In the genomic region with DNA sequence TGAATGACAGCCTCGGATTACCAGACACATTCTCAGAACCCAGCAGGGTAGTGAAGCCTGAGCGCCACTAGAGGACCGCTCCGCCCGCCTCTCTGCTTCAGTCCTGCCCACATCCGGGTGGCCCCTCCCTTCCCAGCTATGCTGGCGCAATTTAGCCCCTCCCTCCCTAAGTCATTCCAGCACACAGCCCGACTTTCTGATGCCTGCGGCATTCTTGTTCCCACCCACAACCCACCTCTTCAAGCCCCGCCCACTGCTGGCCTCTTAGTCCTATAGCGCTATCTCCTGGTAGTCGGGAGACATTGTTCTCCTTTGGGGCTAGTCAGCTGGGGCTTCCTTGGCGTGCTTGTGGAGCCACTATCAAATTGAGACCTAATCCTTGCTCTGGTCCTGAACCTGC, we compare ENCODE assay signal across 8 mouse cellular contexts. TPM values are rescaled to one million over a fixed set of nuclear protein-coding genes. Genes with fewer than 3 reads are reported as not detected.
DNase-seq lines count a peak whose midpoint lies in the region; ATAC-seq and TF ChIP-seq lines count a peak whose summit lies in the region.

No protein-coding gene starts in this region.

- under 1% methylated on average over 13 of the region's 13 CpGs for WGBS in heart, embryonic 10.5 days
- under 1% methylated on average over 13 of the region's 13 CpGs for WGBS in kidney, embryonic 15.5 days

- no peaks in the 10 kb centered on the region for H3K79me2 ChIP-seq in myocyte (ENCODE audit: control insufficient read depth, insufficient read depth)

- H3K4me1 ChIP-seq in heart, embryonic 10.5 days: peaks cover 28% of the 10 kb centered on the region
- H3K4me1 ChIP-seq in kidney, embryonic 15.5 days: peaks cover 23% of the 10 kb centered on the region

- H3K9ac ChIP-seq in kidney, embryonic 15.5 days: no peak overlapping the region

- ATAC-seq in erythroblast, adult 5-6 weeks (replicated peaks; ENCODE audit: low FRiP score, poor library complexity, severe bottlenecking): peak; percentile 94
- ATAC-seq in kidney, embryonic 15.5 days (replicated peaks; ENCODE audit: low FRiP score): peak; percentile 95

- H3ac ChIP-seq in myocyte (ENCODE audit: control insufficient read depth, insufficient read length): no peak overlapping the region

- DNase-seq in B cell, adult 2 months: peak; percentile 91 to 94
- peak; percentile 99 for DNase-seq in brain, adult 2 months (ENCODE audit: low read depth, low spot score)
- peak; percentile 99 for DNase-seq in heart, embryonic 10.5 days (ENCODE audit: low spot score)
- peak; percentile 95 for DNase-seq in liver
- peak; percentile 94 for DNase-seq in splenic B cell, adult 2 months (ENCODE audit: low read depth, low spot score)

- TF ChIP-seq POLR2A in myocyte (IDR thresholded peaks at IDR 0.05; ENCODE audit: insufficient read length, low read depth): peak; percentile 50

- H3K4me2 ChIP-seq in kidney, embryonic 15.5 days: peak overlapping the region; percentile 54
- peak overlapping the region; percentile 71 for H3K4me2 ChIP-seq in myocyte (ENCODE audit: low read depth)

- H3K27me3 ChIP-seq in heart, embryonic 10.5 days (ENCODE audit: insufficient read depth, poor library complexity, severe bottlenecking): no peaks in the 10 kb centered on the region
- H3K27me3 ChIP-seq in kidney, embryonic 15.5 days: no peaks in the 10 kb centered on the region
- H3K27me3 ChIP-seq in myocyte (ENCODE audit: control insufficient read depth, insufficient read depth, insufficient read length): no peaks in the 10 kb centered on the region
- no peaks in the 10 kb centered on the region for H3K27me3 ChIP-seq in splenic B cell, adult 2 months (ENCODE audit: control insufficient read depth, insufficient read depth, low read length, poor library complexity, severe bottlenecking)

- H3K27ac ChIP-seq in heart, embryonic 10.5 days: peak overlapping the region; percentile 71
- 0 out of 2 replicates have a peak overlapping the region, but pooled peaks have one; percentile 48 for H3K27ac ChIP-seq in kidney, embryonic 15.5 days

- H3K9me3 ChIP-seq in heart, embryonic 10.5 days: no peaks in the 10 kb centered on the region
- H3K9me3 ChIP-seq in kidney, embryonic 15.5 days (replicated peaks): no peaks in the 10 kb centered on the region

- peak overlapping the region; percentile 46 for H3K4me3 ChIP-seq in heart, embryonic 10.5 days
- peak overlapping the region; percentile 24 for H3K4me3 ChIP-seq in kidney, embryonic 15.5 days (replicated peaks)
- H3K4me3 ChIP-seq in myocyte: no peak overlapping the region

- H3K36me3 ChIP-seq in heart, embryonic 10.5 days: peaks cover 13% of the 10 kb centered on the region
- H3K36me3 ChIP-seq in kidney, embryonic 15.5 days: peaks cover 17% of the 10 kb centered on the region; the same call in 1 of the 2 replicates
- peaks cover 5% of the 10 kb centered on the region for H3K36me3 ChIP-seq in myocyte (ENCODE audit: control insufficient read depth, insufficient read depth)
- H3K36me3 ChIP-seq in splenic B cell, adult 2 months (ENCODE audit: control insufficient read depth, insufficient read depth, low read length, poor library complexity, severe bottlenecking): no peaks in the 10 kb centered on the region

TF ChIP-seq in myocyte, 11 proteins besides CTCF, POLR2A, EP300 and RAD21:
- no peak for TF ChIP-seq SRF (IDR thresholded peaks at IDR 0.05; ENCODE audit: control insufficient read depth, insufficient read length, low read depth)
- TF ChIP-seq POLR2AphosphoS2 (IDR thresholded peaks at IDR 0.05; ENCODE audit: insufficient read length, low read depth): peak; percentile 87
TF ChIP-seq in myocyte: peak in this region for 1.

RNA-seq across cellular contexts. Expression of gene Bsn, which starts 11.0 kb away (rescaled TPM):
- total RNA-seq in erythroblast, adult 5-6 weeks (2015; ENCODE audit: low replicate concordance): 0.38 and 1.0 TPM in 2 replicates
- 1.3 and 2.0 TPM in 2 replicates for total RNA-seq in erythroblast, adult 5-6 weeks (2017; ENCODE audit: low replicate concordance)
- polyA plus RNA-seq in heart, embryonic 10.5 days (2016; fragmentation: Nextera tagmentation; extraction: Ambion mirVana): 1.3 and 1.4 TPM in 2 replicates
- polyA plus RNA-seq in kidney, embryonic 15.5 days (2015; fragmentation: Nextera tagmentation; extraction: Ambion mirVana): 0.75 and 0.77 TPM in 2 replicates
- 0.56 TPM for polyA plus RNA-seq in myocyte (2012; fragmentation: generic; extraction: Trizol)
